Mouse (Mus musculus) layer of hippocampus, adult 11-12 months (tissue): ENCODE measurements around the gene Phlda3.

ENCODE experiments used
- DNase-seq: peaks from one replicate; pipeline ENCODE4 v3.0.0; 2022; ENCODE audit warnings: low spot score

Phlda3 gene

DNA sequence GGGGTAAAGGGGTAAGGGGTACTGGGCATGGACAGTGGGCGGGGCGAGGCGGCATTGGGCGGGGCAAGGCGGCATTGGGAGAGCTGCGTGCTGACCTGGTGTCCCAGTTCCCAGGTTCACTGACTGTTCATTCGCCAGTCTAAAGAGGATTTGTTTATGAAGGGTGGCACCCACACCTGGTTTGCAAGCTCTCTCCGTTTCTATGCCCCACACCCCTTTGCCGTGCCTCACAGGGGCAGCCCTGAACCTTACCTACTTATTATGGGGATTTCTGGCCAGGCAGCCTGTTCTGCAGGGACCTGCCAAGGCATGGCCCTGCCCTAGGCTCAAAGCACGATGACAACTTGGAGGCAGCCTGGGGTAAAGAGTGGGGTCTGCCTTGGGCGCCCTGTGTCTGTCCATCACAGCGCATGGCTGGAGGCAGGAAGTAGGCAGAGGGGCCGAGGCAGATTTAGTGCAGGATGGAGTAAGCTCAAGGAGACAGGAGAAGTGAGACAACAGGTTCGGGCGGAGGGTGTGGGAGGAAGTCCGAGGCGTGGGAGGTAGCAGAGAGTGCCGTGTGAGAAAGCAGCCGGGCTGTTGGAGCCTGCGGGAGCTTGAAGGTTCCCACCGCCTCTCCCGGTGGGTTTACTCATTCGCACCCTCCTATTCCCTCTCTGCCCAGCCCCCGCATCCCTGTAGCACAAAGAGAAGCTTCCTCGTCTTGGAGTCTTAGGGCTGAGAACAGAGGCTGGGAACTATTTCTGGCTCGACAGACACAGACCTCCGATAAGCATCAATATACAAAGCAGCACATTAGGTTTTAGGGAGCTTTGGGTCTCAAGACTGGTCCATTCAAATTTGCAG is 27.7 kb downstream of the Phlda3 start:
- DNase-seq = no peak

DNA sequence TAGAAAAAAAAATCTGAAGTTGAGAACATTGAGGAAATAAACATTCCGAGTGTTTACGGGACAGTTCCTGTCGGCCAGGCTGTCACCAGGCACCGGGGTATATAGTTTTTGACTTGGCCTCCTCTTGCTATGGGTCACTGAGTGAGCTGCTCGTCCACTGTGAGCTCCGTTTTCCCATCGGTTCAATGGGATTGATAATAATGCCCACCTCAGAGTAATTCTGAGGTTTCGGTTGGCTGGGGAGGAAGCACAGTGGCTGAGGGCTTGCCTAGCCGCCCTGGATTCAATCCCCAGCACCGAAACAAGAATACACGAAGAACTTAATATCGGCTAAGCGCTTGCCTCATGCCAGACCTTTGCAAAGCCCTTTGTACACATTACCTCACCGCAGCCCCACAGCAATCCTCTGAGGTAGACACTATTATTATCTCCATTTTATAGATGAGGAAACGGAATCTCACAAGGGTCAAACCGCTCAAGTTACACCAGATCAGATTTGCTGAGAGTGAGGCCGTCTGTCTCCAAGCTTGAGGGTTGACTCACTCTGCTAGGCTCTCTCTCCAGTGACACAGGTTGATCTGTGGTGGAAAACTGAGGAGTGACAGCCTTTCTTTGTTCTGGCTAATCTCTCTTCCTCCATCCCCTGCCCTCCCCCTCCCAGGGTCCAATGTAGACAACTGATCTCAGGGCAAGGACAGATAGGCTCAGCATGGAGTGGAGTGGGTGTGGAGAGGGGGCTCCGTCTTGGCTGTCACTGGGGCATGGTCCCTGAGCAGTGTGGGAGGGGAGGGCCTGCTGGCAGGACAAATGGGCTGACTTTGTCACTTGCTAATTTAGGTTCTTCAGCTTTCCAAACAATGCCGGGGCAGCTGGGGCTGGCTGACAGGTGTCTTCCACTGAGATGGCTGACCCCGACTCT is 28.6 kb downstream of the Phlda3 start:
- no peak for DNase-seq

DNA sequence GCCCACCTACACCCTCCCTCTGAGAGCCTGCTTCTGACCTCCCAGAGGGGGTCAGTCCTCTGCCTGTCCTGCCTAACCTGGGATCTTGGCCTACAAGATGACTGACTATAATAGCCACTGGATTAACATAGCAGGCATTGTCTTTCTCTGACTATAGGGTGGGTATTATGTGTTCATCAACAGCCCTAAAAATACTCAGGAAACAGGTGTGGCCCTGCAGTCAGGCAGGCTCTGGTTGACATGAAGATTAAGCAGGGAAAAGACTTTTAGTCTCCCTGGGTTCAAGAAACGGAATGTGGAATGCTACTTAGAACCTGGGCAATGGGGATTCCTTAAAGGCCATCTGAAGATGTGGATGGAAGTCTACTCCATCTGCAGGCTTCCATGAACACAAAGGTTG is 32.6 kb downstream of the Phlda3 start:
- no peak for DNase-seq

- DNase-seq = no peak
Measured at GRCm38 (mm10) chr1:135799109-135799627, 33.2 kb downstream of the Phlda3 start.

DNA sequence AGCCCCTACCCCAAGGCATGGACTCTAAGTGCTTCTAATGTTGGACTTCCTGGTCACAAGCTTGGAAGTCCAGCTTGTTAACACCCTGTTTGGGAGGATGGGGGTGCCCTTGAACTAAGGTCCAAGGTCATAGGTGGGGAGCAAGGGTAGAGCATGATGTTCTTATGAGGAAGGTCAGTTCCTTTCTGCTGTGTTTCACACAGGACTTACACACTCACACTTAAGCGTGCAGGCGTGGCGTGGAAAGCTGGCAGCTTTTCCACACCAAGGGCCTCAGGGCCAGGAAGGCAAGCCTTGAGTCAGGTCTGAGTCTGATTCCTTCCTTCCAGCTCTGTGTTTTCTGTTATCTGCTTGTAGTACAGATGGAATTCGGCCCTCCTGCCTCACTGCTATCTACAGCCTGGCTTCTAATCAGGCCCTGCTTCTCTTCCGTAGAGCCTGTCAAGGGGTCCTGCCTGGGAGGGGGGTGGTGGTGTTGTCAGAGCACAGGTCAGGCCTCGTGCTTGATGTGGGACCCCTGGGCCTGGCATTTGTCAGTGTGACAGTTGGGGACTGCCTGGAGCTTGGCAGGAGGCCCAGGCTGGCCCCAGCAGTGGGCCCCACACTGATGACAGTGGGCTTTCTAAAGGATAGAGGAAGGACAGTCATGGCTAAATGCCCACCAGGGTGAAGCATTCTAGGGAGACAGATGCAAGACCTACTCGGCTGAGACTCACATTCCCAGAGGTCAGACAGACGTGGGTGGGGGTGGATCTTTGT is 34.5 kb downstream of the Phlda3 start:
- no peak for DNase-seq

DNA sequence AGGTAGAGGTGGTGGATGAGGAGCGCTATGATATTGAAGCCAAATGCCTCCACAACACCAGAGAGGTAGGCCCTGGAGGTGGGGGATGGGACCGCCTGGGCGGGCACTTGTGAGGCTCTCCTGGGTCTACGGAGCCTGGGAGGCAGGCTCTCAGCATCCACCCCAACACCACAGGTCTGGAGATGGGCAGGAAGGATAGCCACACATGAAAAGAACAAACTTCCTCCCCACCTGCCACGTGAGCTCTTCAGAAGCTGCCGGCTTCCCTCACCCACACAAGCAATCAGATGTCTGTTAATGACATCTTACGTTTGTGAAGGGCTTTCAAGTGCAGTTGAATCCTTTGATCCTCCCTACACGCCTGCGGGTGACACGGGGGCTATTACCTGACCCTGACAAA is 41.6 kb downstream of the Phlda3 start:
- no peak for DNase-seq

GRCm38 (mm10) chr1:135810180-135810579 is 44.3 kb downstream of the Phlda3 start:
- no peak for DNase-seq

- DNase-seq = peak; percentile 86
Measured at GRCm38 (mm10) chr1:135811016-135811646, 45.2 kb downstream of the Phlda3 start.

GRCm38 (mm10) chr1:135812205-135812604 is 46.3 kb downstream of the Phlda3 start:
- DNase-seq = no peak

- no peak for DNase-seq
Measured at GRCm38 (mm10) chr1:135812618-135813017, 46.7 kb downstream of the Phlda3 start.

DNA sequence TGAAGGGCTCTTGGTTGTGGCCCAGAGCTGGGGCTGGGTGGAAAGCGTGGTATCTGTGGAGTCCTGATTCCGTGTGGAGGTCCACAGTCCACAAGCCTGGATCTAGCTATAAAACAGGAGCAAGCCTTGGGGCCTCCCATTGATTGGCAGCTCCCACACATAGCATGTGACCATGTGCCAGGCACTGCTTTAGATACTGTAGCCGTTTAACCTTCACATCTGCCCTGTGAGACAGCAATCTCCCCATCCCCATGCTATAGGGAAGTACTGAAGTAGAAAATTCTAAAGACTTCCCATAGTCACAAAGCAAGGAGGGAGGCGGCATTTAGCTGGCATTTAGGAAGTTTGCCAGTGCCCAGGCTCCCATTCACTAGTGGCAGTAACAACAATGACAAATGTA is 47.2 kb downstream of the Phlda3 start:
- DNase-seq = no peak

GRCm38 (mm10) chr1:135813687-135814395 is 47.9 kb downstream of the Phlda3 start:
- DNase-seq = no peak

DNA sequence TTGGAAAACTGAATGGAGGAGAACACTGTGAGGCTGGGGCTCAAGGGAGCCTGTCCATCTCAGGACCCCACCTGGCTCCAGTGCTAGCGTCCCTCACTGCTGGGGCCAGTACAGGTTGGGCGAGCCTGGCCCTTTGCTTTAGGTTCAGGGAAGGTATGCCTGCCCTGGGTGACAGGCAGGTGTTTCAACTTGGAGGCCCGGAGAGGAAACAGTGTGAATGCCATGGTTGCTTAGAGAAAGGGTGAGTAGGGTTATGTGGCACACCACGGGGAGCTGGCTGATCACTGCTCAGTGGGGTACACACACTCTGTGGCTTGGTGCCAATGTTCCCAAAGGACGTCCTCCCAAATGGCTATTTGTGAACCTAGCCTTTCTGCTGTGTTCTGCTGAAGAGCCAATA is 48.6 kb downstream of the Phlda3 start:
- DNase-seq = no peak

- DNase-seq = no peak
Measured at GRCm38 (mm10) chr1:135817595-135817994, 51.7 kb downstream of the Phlda3 start.

- DNase-seq = no peak
Measured at GRCm38 (mm10) chr1:135818481-135819086, 52.7 kb downstream of the Phlda3 start, which contains the start of gene Lad1. Gene Lad1 (plus strand): TSS chr1:135818598.
